Mouse (Mus musculus): ENCODE measurements around the gene Znrf4. TPM values are rescaled to one million over a fixed set of nuclear protein-coding genes. Genes with fewer than 3 reads are reported as not detected.

The Znrf4 gene
- polyA plus RNA-seq, 1 experiment: not detected

DNA sequence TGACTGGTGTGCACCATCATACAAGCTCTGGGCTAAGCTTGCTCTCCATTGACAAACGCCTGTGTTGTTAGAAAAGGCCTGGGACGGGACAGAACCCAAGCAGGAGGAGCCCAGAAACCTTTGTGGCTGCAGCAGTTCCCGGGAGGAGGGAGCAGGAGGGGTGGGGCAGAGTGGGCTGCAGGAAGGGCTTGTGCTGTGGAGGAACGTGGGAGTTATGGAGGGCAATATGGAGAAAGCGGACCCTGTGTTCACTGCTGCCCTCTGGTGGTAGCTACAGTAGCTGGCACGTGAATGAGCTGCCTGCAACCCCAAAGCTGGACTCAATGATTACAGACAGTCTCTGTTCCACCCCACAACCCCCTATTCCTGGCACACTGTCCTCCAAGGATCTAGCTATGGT is 32.9 kb downstream of the Znrf4 start:
- H3K4me3 ChIP-seq (ENCODE audit: low read depth, low read length): no peak overlapping the region
- H3K9ac ChIP-seq (ENCODE audit: low read depth, poor library complexity, severe bottlenecking): no peak overlapping the region
- no peak overlapping the region for H3K27ac ChIP-seq (ENCODE audit: insufficient read depth, low read length)
- no peaks in the 10 kb centered on the region for H3K36me3 ChIP-seq (ENCODE audit: control insufficient read depth, insufficient read depth, low read length, poor library complexity, severe bottlenecking)
- no peaks in the 10 kb centered on the region for H3K27me3 ChIP-seq (ENCODE audit: control insufficient read depth, insufficient read depth, low read length, poor library complexity, severe bottlenecking)
- no peaks in the 10 kb centered on the region for H3K9me3 ChIP-seq (replicated peaks; ENCODE audit: control insufficient read depth, insufficient read depth, low read length, poor library complexity, severe bottlenecking)
- TF ChIP-seq EP300 (IDR thresholded peaks at IDR 0.05; ENCODE audit: insufficient read depth, low read depth, low read length): no peak
- no peak for TF ChIP-seq POLR2A (IDR thresholded peaks at IDR 0.05; ENCODE audit: insufficient read depth, low read length)
- peak; percentile 98 for TF ChIP-seq CTCF (IDR thresholded peaks at IDR 0.05; ENCODE audit: low read depth, low read length)
- H3K4me1 ChIP-seq (ENCODE audit: control insufficient read depth, insufficient read depth, low read length): no peaks in the 10 kb centered on the region

DNA sequence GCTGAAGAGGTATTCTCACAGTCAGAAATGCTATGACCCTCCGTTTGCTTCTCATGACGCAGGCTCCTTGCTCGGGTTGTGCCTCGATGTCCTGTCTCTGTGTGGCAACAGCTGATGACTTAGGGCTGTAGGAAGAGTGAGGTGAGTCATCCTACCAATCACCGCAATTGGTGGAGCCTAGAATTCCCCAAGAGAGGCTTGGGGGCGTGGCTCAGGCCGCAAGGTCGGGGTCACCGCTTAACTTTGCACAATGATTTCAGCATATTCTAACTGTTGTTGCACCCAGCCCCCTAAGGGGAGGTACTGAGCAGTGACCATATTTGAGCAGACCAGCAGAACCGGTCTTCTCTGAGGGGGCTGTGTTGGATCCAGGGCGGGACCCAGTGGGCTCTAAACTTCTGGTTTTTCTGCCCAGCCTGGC is 34.0 kb downstream of the Znrf4 start:
- Histone ChIP-seq H3K9ac (ENCODE audit: low read depth, poor library complexity, severe bottlenecking) (no peak overlapping the region), H3K4me1 (ENCODE audit: control insufficient read depth, insufficient read depth, low read length) (no peaks in the 10 kb centered on the region), H3K4me3 (ENCODE audit: low read depth, low read length) (no peak overlapping the region), H3K36me3 (ENCODE audit: control insufficient read depth, insufficient read depth, low read length, poor library complexity, severe bottlenecking) (no peaks in the 10 kb centered on the region), H3K9me3 (replicated peaks; ENCODE audit: control insufficient read depth, insufficient read depth, low read length, poor library complexity, severe bottlenecking) (no peaks in the 10 kb centered on the region), H3K27ac (ENCODE audit: insufficient read depth, low read length) (no peak overlapping the region), H3K27me3 (ENCODE audit: control insufficient read depth, insufficient read depth, low read length, poor library complexity, severe bottlenecking) (peaks cover 3% of the 10 kb centered on the region; the same call in 1 of the 2 replicates)
- TF ChIP-seq EP300 (IDR thresholded peaks at IDR 0.05; ENCODE audit: insufficient read depth, low read depth, low read length): peak; percentile 0; the same call in 1 of the 2 replicates
- no peak for TF ChIP-seq CTCF (IDR thresholded peaks at IDR 0.05; ENCODE audit: low read depth, low read length)

DNA sequence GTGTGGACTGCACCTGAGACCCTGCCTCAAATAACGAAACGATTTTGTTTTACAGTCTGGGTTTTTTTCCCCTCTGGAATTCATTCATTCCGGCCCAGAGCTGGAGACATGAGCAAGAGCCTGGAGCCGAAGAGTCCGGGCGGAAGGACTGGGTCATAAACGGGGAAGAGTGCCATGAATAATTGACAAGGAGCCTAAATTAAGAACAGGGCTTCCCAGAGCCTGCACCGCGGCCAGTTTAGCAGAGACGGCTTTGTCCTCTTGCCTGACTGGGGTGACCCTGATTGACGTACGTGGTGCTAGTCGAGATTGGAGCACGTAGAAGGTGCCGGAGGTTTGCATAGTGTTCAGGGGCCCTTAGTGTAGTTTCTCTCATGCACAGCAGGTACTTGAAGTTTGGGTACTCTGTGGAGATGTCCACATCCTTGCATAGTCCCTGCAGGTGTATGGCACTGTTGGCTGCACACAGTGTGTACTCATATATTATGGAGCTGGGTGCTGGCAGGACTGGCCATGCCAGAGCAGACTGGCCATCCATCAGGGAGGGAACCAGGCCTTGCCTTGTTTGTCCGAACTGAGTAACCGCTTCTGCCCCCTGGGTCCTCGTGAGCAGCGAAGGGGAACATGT is 34.9 kb downstream of the Znrf4 start:
- H3K4me1 ChIP-seq (ENCODE audit: control insufficient read depth, insufficient read depth, low read length): no peaks in the 10 kb centered on the region
- H3K4me3 ChIP-seq (ENCODE audit: low read depth, low read length): no peak overlapping the region
- TF ChIP-seq CTCF (IDR thresholded peaks at IDR 0.05; ENCODE audit: low read depth, low read length) (no peak), EP300 (IDR thresholded peaks at IDR 0.05; ENCODE audit: insufficient read depth, low read depth, low read length) (no peak), POLR2A (IDR thresholded peaks at IDR 0.05; ENCODE audit: insufficient read depth, low read length) (no peak)
- no peak overlapping the region for H3K9ac ChIP-seq (ENCODE audit: low read depth, poor library complexity, severe bottlenecking)
- peaks cover 3% of the 10 kb centered on the region; the same call in 1 of the 2 replicates for H3K27me3 ChIP-seq (ENCODE audit: control insufficient read depth, insufficient read depth, low read length, poor library complexity, severe bottlenecking)
- no peaks in the 10 kb centered on the region for H3K9me3 ChIP-seq (replicated peaks; ENCODE audit: control insufficient read depth, insufficient read depth, low read length, poor library complexity, severe bottlenecking)
- H3K36me3 ChIP-seq (ENCODE audit: control insufficient read depth, insufficient read depth, low read length, poor library complexity, severe bottlenecking): no peaks in the 10 kb centered on the region
- H3K27ac ChIP-seq (ENCODE audit: insufficient read depth, low read length): no peak overlapping the region

DNA sequence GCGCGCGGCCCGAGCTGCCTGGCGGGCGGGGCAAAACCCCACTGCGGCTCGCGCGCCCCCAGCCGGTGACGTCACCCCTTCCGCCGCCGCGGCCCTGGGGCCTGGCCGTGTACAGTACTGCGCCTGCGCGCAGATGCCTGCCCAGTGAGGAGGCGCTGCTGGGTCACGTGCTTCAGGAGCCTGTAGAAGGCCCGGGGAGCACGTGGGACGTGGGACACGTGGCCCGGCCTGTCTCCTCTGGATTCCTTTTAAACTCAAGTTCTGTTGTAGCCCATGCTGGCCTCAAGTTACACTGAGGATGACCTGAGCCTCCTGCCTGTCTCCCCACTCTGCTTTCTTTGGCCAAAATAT is 35.9 kb downstream of the Znrf4 start, which contains the start of gene Ptprs:
Gene Ptprs, minus strand, starts transcription at position 82 of the 351 bp plus-strand sequence.
- H3K9me3 ChIP-seq (replicated peaks; ENCODE audit: control insufficient read depth, insufficient read depth, low read length, poor library complexity, severe bottlenecking): no peaks in the 10 kb centered on the region
- no peak within 1 kb of the TSS for H3K27ac ChIP-seq (ENCODE audit: insufficient read depth, low read length)
- peaks cover 3% of the 10 kb centered on the region; the same call in 1 of the 2 replicates for H3K27me3 ChIP-seq (ENCODE audit: control insufficient read depth, insufficient read depth, low read length, poor library complexity, severe bottlenecking)
- peak within 1 kb of the TSS; percentile 85 for H3K4me3 ChIP-seq (ENCODE audit: low read depth, low read length)
- H3K9ac ChIP-seq (ENCODE audit: low read depth, poor library complexity, severe bottlenecking): peak within 1 kb of the TSS; percentile 73
- TF ChIP-seq EP300 (IDR thresholded peaks at IDR 0.05; ENCODE audit: insufficient read depth, low read depth, low read length) (no peak), POLR2A (IDR thresholded peaks at IDR 0.05; ENCODE audit: insufficient read depth, low read length) (no peak), CTCF (IDR thresholded peaks at IDR 0.05; ENCODE audit: low read depth, low read length) (no peak)
- no peaks in the 10 kb centered on the region for H3K36me3 ChIP-seq (ENCODE audit: control insufficient read depth, insufficient read depth, low read length, poor library complexity, severe bottlenecking)
- H3K4me1 ChIP-seq (ENCODE audit: control insufficient read depth, insufficient read depth, low read length): no peaks in the 10 kb centered on the region

DNA sequence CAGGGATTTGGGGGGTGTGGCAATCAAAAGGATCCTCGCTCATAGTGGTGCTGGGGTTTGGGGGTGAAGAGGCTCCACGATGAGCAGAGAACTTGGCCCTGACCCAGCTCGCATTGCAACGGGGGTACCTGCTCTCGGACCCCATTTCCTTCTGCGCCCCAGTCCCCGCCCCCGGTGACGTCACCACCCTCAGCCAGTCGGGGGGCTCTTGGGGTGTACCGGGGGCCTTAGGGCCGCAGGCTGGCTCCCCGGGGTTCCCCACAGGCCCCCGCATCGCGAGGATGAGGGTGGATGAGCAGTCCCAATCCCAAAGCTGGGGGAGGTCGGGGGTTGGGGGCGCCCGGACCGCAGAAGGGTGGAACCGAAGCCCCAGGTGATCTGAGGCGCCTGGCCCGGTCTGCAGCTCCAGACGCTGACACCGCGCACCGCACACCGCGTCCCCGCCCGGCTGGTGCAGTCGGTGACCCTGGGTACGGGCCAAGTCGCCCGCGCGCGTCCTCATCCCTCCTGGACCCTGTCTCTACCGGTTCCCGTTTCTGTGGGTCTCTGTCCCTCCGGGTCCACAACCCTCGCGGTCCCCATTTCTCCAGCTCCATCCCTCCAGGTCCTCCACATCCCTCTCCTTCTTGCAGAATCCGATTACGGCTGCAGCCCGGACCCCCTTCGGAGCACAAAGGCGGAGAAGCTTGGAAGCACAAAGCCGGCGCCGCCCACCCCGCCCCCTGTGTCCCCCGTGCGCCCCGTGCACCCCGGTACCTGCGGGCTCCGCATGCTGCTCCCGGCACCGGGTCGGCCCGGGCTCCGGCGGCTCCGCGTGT is 36.4 kb downstream of the Znrf4 start:
- Histone ChIP-seq H3K9ac (ENCODE audit: low read depth, poor library complexity, severe bottlenecking) (peak overlapping the region; percentile 73), H3K4me3 (ENCODE audit: low read depth, low read length) (peak overlapping the region; percentile 85), H3K27me3 (ENCODE audit: control insufficient read depth, insufficient read depth, low read length, poor library complexity, severe bottlenecking) (peaks cover 3% of the 10 kb centered on the region; the same call in 1 of the 2 replicates), H3K9me3 (replicated peaks; ENCODE audit: control insufficient read depth, insufficient read depth, low read length, poor library complexity, severe bottlenecking) (no peaks in the 10 kb centered on the region), H3K27ac (ENCODE audit: insufficient read depth, low read length) (no peak overlapping the region), H3K36me3 (ENCODE audit: control insufficient read depth, insufficient read depth, low read length, poor library complexity, severe bottlenecking) (no peaks in the 10 kb centered on the region), H3K4me1 (ENCODE audit: control insufficient read depth, insufficient read depth, low read length) (peaks cover 5% of the 10 kb centered on the region)
- TF ChIP-seq POLR2A (IDR thresholded peaks at IDR 0.05; ENCODE audit: insufficient read depth, low read length) (no peak), CTCF (IDR thresholded peaks at IDR 0.05; ENCODE audit: low read depth, low read length) (no peak), EP300 (IDR thresholded peaks at IDR 0.05; ENCODE audit: insufficient read depth, low read depth, low read length) (no peak)
